Mouse (Mus musculus) lung, embryonic 14.5 days (tissue): ENCODE measurements around the gene Pcsk2. TPM values are rescaled to one million over a fixed set of nuclear protein-coding genes. Genes with fewer than 3 reads are reported as not detected.

Experiments
- ATAC-seq: fragments of 200-750 bp; cut with Nextera tagmentation; 2 replicates; pipeline ENCODE4 v1.8.0; 2017; ENCODE audit warnings: mild to moderate bottlenecking, moderate TSS enrichment, moderate library complexity; ENCODE audit not compliant: insufficient read depth
- DNase-seq: peaks from one replicate; pipeline ENCODE4 v3.0.0-alpha.2; 2015
- H3K27ac ChIP-seq: fragments of 300-500 bp; sonication (generic); 2 replicates; pipeline ENCODE4 v1.5.1; 2014; ENCODE audit warnings: low read depth, mild to moderate bottlenecking, moderate library complexity
- H3K27me3 ChIP-seq: fragments of 300-500 bp; sonication (generic); 2 replicates; pipeline ENCODE4 v1.6.1; 2014; ENCODE audit warnings: low read length, control low read depth; ENCODE audit not compliant: insufficient read depth
- H3K36me3 ChIP-seq: fragments of 300-500 bp; sonication (generic); 2 replicates; pipeline ENCODE4 v1.6.1; 2014; ENCODE audit warnings: control low read depth; ENCODE audit not compliant: insufficient read depth
- H3K4me1 ChIP-seq: fragments of 300-500 bp; sonication (generic); 2 replicates; pipeline ENCODE4 v1.6.1; 2014; ENCODE audit warnings: antibody characterized with exemption, control low read depth; ENCODE audit not compliant: insufficient read depth
- H3K4me2 ChIP-seq: fragments of 300-500 bp; sonication (generic); 2 replicates; pipeline ENCODE4 v1.6.1; 2014; ENCODE audit warnings: mild to moderate bottlenecking
- H3K4me3 ChIP-seq: fragments of 300-500 bp; sonication (generic); 2 replicates; pipeline ENCODE4 v1.5.1; 2014; ENCODE audit warnings: low read depth, low read length
- H3K9ac ChIP-seq: fragments of 300-500 bp; sonication (generic); 2 replicates; pipeline ENCODE4 v1.6.1; 2014
- H3K9me3 ChIP-seq: fragments of 300-500 bp; sonication (generic); 2 replicates; pipeline ENCODE4 v1.6.1; 2016; ENCODE audit warnings: low read depth, low read length, control low read depth
- CTCF ChIP-seq: IDR thresholded peaks from 2 replicates; pipeline ENCODE4 v1.5.1; 2016; ENCODE audit warnings: antibody characterized with exemption, low read depth
- WGBS: fragments of 180-500 bp; shearing (Covaris S2); extraction: QIAGEN DNeasy Blood & Tissue Kit; methylation state at CpG from one replicate; pipeline ENCODE4 v1.1.7; 2014; 5-methylcytosine and 5-hydroxymethylcytosine counted together
- polyA plus RNA-seq: library from polyadenylated mRNA; unstranded; fragments of >200 nt; fragmentation: Nextera tagmentation; extraction: Ambion mirVana; gene quantifications from 2 replicates; pipeline ENCODE4 v1.2.1, GENCODE M21; 2014

The Pcsk2 gene
- polyA plus RNA-seq, 1 experiment from 2014 or later: 0.04 TPM

- 76% methylated on average over 7 of the region's 7 CpGs for WGBS
- Histone ChIP-seq H3K36me3 (no peaks in the 10 kb centered on the region), H3K9me3 (no peaks in the 10 kb centered on the region), H3K9ac (no peak overlapping the region), H3K27me3 (no peaks in the 10 kb centered on the region), H3K27ac (no peak overlapping the region), H3K4me3 (no peak overlapping the region), H3K4me2 (no peak overlapping the region), H3K4me1 (no peaks in the 10 kb centered on the region)
- no peak for ATAC-seq
- no peak for DNase-seq
- TF ChIP-seq CTCF: no peak
Observed at GRCm38 (mm10) chr2:143835820-143836219, 289.9 kb downstream of the Pcsk2 start.

DNA sequence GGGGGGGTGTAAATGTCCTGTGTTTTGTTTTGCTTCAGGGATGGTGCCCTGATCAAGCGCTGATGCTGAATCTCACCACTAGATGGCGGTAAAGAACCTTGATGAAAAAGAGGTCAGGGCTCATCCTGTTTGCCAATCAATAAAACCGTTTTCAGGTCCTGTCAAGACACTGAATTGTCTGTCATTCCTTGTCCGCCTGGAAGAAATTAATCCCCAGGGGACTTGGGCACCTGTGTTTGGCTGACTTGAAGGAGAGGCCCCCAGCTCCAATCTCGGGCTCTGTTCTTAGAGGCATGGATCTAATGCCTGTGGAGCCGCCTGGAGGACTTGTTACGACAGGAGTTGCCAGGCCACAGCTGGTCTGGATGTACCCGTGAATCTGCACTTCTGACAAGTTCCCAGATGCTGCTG, 291.3 kb downstream of the Pcsk2 start:
- Histone ChIP-seq H3K9me3 (no peaks in the 10 kb centered on the region), H3K4me1 (no peaks in the 10 kb centered on the region), H3K27ac (no peak overlapping the region), H3K9ac (no peak overlapping the region), H3K36me3 (no peaks in the 10 kb centered on the region), H3K4me3 (no peak overlapping the region), H3K27me3 (no peaks in the 10 kb centered on the region), H3K4me2 (peak overlapping the region; percentile 54)
- ATAC-seq (peak; percentile 67), DNase-seq (peak; percentile 92)
- TF ChIP-seq CTCF: peak; percentile 84
- WGBS: 3% methylated on average over 8 of the region's 8 CpGs

DNA sequence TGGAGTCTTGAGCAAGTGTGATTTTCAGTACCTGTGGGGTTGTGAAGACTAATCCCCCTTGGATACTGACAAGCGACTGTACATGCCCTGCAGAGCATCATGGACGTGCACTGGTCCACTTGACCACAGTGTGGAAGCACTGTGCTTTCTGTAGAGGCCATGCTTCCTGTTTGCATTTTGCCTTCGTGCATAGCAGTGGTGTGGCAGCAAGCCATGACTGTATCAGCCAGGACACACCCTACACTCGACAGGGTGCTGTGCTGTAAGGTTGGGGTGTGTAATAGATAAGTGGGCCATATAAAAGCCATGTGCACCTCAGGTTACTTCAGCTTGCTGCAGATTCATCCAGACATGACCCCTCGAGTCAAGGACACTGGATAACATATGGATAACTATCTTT, 292.7 kb downstream of the Pcsk2 start:
- no peaks in the 10 kb centered on the region for H3K9me3 ChIP-seq
- H3K27ac ChIP-seq: no peak overlapping the region
- no peaks in the 10 kb centered on the region for H3K27me3 ChIP-seq
- no peak overlapping the region for H3K9ac ChIP-seq
- peak; percentile 57 for TF ChIP-seq CTCF
- WGBS: 52% methylated on average over 5 of the region's 5 CpGs
- no peak overlapping the region for H3K4me2 ChIP-seq
- H3K4me1 ChIP-seq: no peaks in the 10 kb centered on the region
- ATAC-seq (no peak), DNase-seq (peak; percentile 39)
- no peak overlapping the region for H3K4me3 ChIP-seq
- H3K36me3 ChIP-seq: no peaks in the 10 kb centered on the region

DNA sequence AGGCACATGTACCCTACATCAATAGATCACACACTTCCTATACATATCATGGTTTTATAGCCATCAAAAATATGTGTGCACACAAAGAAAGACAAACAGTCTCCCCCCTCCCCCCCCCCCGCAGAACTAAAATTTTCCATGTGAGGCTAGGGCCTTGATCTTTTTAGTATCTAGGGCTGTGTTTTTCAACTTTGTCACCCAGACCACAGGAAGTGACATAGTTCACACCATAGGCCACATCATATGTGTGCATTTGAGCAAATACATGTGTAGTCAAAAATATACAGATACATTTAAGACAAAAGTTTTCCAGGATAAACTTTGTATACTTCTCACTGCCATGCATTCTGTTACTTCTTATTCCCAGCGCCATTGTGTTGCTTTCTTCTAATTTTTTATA, 293.5 kb downstream of the Pcsk2 start:
- H3K9ac ChIP-seq: no peak overlapping the region
- no peak overlapping the region for H3K4me2 ChIP-seq
- H3K27ac ChIP-seq: no peak overlapping the region
- ATAC-seq (no peak), DNase-seq (no peak)
- no peaks in the 10 kb centered on the region for H3K36me3 ChIP-seq
- 85% methylated on average over 2 of the region's 2 CpGs for WGBS
- H3K9me3 ChIP-seq: no peaks in the 10 kb centered on the region
- no peaks in the 10 kb centered on the region for H3K4me1 ChIP-seq
- TF ChIP-seq CTCF: no peak
- no peaks in the 10 kb centered on the region for H3K27me3 ChIP-seq
- H3K4me3 ChIP-seq: no peak overlapping the region

- no peak overlapping the region for H3K9ac ChIP-seq
- no peak for DNase-seq
- H3K9me3 ChIP-seq: no peaks in the 10 kb centered on the region
- ATAC-seq: no peak
- H3K27me3 ChIP-seq: no peaks in the 10 kb centered on the region
- no peak for TF ChIP-seq CTCF
- H3K36me3 ChIP-seq: no peaks in the 10 kb centered on the region
- 71% methylated on average over 6 of the region's 6 CpGs for WGBS
- no peak overlapping the region for H3K4me2 ChIP-seq
- no peak overlapping the region for H3K27ac ChIP-seq
- H3K4me3 ChIP-seq: no peak overlapping the region
- no peaks in the 10 kb centered on the region for H3K4me1 ChIP-seq
Observed at GRCm38 (mm10) chr2:143840895-143841294, 294.9 kb downstream of the Pcsk2 start.

DNA sequence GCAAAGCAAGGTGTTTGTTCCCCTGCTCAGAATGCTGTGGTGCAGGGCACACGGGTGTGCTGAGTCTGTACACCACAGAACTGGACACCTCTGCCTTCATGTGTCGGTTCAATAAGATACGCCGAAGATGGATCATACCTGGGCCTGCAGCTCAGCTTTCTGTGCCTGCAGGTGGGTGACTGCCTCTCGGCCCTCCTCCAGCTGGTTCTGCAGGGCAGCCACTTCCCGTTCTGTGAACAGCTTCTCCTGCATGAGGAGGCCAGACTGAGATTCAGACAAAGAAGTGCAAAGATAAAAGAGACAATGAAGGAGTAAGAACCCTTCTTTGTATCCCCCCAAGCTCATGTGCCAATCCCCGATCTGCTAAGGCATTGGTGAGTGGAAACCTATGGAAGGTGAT, 295.6 kb downstream of the Pcsk2 start:
- ATAC-seq: no peak
- no peak for TF ChIP-seq CTCF
- Histone ChIP-seq H3K27me3 (no peaks in the 10 kb centered on the region), H3K4me1 (no peaks in the 10 kb centered on the region), H3K4me2 (no peak overlapping the region), H3K27ac (no peak overlapping the region), H3K9me3 (no peaks in the 10 kb centered on the region), H3K4me3 (no peak overlapping the region), H3K36me3 (no peaks in the 10 kb centered on the region), H3K9ac (no peak overlapping the region)
- WGBS: 79% methylated on average over 7 of the region's 7 CpGs
- no peak for DNase-seq

DNA sequence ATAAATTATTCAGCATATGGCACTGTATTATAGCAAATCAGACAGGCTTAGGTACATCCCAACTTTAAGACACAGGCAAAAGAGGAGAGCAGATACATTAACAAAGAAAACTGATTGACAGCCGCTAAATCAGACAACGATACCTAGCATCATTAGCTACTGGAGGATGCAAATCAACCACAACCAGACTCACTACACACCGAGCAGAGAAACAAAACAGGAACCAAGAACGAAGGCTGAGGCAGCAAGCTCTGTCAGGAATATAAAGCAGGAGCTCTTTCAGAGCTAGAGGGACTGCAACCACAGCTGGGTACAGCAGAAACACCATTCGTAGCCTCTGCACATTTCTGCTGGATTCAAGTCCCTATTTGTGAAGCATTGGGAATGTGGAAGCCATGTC, 298.8 kb downstream of the Pcsk2 start:
- H3K4me1 ChIP-seq: 0 out of 2 replicates have a peak, but pooled peaks cover 5% of the 10 kb centered on the region

GRCm38 (mm10) chr2:143846799-143847198, 300.8 kb downstream of the Pcsk2 start:
- Histone ChIP-seq H3K4me2 (no peak overlapping the region), H3K27ac (no peak overlapping the region), H3K4me1 (0 out of 2 replicates have a peak, but pooled peaks cover 5% of the 10 kb centered on the region), H3K4me3 (no peak overlapping the region), H3K27me3 (no peaks in the 10 kb centered on the region; the same call in 1 of the 2 replicates), H3K36me3 (no peaks in the 10 kb centered on the region), H3K9ac (no peak overlapping the region), H3K9me3 (no peaks in the 10 kb centered on the region)
- DNase-seq (peak; percentile 70), ATAC-seq (peak; percentile 76)
- no peak for TF ChIP-seq CTCF
- 54% methylated on average over 4 of the region's 4 CpGs for WGBS

More for the DNA sequence above, 298.8 kb downstream of the Pcsk2 start:
- Histone ChIP-seq H3K27ac (no peak overlapping the region), H3K4me3 (no peak overlapping the region), H3K9ac (no peak overlapping the region), H3K36me3 (no peaks in the 10 kb centered on the region), H3K4me2 (no peak overlapping the region), H3K9me3 (no peaks in the 10 kb centered on the region), H3K27me3 (no peaks in the 10 kb centered on the region)
- no peak for TF ChIP-seq CTCF
- no peak for DNase-seq
- ATAC-seq: no peak
- WGBS: 83% methylated on average over 5 of the region's 5 CpGs
